Mouse (Mus musculus) erythroid progenitor cell, adult 5-6 weeks (primary cell): Measurements from ENCODE around the gene Alk. TPM values are rescaled to one million over a fixed set of nuclear protein-coding genes. Genes with fewer than 3 reads are reported as not detected.

Experiments used
- ATAC-seq: replicated peaks from 2 replicates; pipeline ENCODE4 v1.8.0; 2016; ENCODE audit warnings: moderate number of reproducible peaks, mild to moderate bottlenecking, moderate TSS enrichment, inconsistent platforms; ENCODE audit not compliant: poor library complexity, low FRiP score, severe bottlenecking
- total RNA-seq, 2 experiments: library from RNA; stranded (forward) in 1 of 2; stranded (reverse) in 1 of 2; fragments of 150-400 nt in 1 of 2; fragments of 186-747, 209-891 nt in 1 of 2; gene quantifications; 2 replicates each; pipeline versions ENCODE4 v1.2.3 to v1.2.4; 2015 to 2017; ENCODE audit warnings: low replicate concordance in 2 of 2

The Alk gene
- total RNA-seq, 2 experiments from 2014 or later = not detected

DNA sequence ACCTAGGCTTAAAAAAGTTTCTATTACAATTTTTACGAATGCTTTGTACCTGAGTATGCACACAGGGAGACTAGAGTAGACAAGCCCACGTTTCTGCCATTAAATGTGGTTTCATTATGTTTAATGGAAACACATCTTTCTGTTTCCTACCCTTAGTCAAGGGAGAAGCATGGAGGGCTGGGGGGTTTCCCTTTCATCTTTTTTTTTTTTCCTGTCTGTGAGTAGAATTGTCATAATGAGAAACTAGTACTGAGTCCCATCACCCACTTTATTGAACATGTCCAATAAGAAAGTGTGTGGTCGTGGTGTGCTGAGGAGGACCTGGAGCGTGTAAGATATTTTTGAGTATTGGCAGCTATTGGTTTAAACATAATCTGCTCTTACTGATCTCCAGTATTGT, 741.5 kb downstream of the Alk start:
- no peak for ATAC-seq

DNA sequence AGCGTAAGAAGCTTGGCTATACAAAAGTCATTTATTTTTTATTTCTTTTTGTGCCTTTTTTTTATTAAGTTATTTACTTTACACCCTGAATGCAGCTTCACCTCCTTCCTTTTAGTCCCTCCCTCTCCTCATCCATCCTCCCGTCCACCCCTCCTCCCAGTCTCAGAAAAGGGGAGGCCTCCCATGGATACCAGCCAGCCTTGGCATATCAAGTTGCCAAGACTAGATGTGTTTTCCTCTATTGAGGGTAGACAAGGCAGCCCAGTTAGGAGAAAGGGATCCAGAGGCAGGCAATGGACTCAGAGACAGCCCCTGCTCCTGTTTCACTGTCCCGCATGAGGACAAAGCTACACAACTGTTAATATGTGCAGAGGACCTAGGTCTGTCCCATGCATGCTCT, 742.2 kb downstream of the Alk start:
- no peak for ATAC-seq

DNA sequence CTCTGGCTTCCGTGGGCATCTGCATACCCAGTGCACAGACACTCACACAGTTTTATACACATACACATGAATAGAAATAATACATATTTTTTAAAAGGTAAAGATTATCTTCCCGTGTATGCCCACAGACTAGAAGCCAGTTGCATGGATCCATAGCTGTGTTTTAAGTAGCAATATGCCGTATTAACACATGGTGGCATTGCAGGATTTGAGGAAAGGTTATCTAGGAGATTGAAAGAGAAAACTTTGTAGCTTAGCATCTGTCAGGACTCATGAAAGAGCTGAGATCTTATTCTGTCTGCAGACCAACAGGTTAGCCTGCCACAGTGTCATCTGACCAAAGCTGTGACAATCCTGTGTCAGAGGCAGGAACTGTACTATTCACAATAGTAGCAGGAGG, 772.5 kb downstream of the Alk start:
- ATAC-seq = no peak

DNA sequence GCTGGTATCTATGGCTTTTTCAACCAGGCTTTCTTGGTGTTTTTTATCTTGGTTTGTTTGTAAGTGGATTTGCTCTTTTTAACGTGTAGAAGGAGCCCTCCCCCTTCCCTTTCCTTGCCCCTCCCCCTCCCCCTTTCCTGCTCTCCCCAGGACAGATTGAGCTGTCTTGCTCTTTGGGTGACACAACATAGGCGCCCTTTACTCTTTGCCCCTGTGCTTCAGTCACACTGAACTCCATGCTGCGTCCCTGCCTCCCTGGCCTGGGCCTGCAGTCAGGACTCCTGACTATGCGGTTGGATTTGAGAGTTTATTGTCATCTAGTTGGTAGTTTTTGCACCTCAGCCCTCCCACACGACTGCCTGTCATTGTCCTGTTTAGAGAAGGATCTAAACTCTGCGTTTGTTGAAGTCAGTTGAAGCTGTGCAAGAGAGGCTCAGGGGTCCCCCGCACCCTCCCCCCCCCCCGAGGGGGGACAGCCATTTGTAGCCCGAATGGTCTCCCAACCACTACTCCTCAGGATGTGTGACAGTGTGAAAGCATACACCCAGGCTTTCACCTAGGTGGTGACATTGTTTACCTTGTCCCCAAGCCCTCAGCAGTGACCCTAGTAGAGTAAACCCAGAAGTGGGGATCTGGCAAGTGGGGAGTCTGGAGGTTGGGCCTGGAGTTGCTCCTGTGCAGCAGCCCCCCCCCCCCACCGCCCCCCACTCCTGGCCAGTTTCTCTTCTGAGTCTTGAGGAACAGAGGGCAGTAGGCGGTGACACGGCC, 775.6 kb downstream of the Alk start:
- no peak for ATAC-seq

DNA sequence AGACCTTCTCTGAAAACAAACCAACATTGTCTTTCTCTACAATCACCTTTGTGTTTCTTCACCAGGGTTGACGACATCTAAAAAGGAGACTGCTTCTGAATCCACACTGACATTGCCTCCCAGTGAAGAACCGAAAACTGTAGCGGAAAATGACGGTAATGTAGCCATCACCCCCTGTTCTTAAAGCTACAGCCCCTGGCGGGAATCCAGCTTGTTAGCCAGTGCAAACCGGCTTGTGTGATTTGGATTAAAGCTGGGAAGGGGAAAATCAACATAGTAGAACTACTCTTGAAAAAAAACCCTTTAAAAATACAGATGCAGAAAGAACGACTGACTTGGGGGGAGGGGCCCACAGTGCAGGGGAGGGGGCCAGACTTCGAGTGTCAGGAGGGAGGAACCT, 776.8 kb downstream of the Alk start:
- no peak for ATAC-seq

DNA sequence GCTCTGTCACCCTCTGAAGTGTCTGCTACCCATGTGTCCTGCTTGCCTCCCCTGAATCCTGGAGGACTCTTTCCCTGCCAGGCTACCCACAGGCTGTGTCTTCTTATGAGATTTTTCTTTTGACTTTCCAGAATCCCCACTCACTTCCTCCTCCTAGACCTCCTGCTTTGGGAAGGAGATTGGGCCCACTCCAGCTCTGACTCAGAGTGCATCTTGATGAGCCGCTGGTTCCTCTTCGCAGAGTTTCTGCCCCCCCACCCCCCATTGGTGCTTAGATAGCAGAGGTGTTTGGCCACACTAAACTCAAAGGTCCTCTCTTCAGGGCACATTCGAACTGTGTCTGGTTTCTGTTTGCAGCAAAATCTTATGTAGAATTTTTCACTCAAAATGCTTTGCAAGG, 777.8 kb downstream of the Alk start:
- ATAC-seq = no peak

DNA sequence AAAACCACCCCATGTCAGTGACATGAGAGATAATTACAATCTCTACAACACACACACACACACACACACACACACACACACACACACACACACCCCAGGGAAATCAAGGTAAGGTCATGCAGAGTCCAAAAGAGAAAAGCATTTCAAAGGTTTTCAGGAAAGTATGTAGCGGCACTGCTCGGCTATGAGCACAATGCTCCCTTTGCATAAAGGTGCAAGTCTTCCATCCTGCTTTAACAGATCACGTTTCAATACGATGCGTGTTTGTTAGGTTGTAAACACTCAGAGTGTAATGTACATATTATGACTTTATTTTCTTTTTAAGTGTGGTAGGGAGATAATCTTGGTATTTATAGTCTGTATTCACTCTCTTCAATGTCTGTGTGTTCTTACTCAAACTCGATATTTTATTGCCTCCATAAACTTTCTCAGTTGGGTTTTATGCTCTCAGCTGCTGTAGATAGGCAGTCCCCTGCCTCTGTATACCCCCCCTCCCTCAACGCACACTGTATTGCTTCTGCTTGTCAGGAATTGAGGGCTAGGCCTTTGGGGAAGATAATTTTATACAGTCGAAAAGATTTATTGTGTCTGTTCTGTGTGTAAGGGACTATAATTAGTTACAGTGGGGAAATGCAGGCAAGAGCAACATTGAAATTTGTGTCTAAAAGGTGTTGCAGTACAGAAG, 780.7 kb downstream of the Alk start:
- ATAC-seq = no peak

Other genes starting within 250 kb of the Alk start
- 109 and 112 TPM in 2 replicates for gene Ypel5, start 231.8 kb upstream of the Alk start, total RNA-seq (2015; ENCODE audit: low replicate concordance)
- 92.1 and 145 TPM in 2 replicates for gene Ypel5, start 231.8 kb upstream of the Alk start, total RNA-seq (2017; ENCODE audit: low replicate concordance)